Mouse (Mus musculus): ENCODE measurements around the gene Ccdc183. TPM values are rescaled to one million over a fixed set of nuclear protein-coding genes. Genes with fewer than 3 reads are reported as not detected.

The Ccdc183 gene
- polyA plus RNA-seq, 1 experiment from 2014 or later: 0.18 TPM

- ATAC-seq (ENCODE audit: insufficient number of reproducible peaks, insufficient read depth, low FRiP score, low TSS enrichment, low read depth): no peak
- Histone ChIP-seq H3K4me2 (no peak overlapping the region), H3K36me3 (no peaks in the 10 kb centered on the region), H3K4me1 (replicated peaks) (no peaks in the 10 kb centered on the region), H3K9ac (replicated peaks) (no peak overlapping the region), H3K27me3 (no peaks in the 10 kb centered on the region), H3K4me3 (replicated peaks) (no peak overlapping the region), H3K9me3 (no peaks in the 10 kb centered on the region), H3K27ac (no peak overlapping the region)
- WGBS: 45% methylated on average over 1 of the region's 1 CpGs
These were observed 16.6 kb upstream of the Ccdc183 start for GRCm38 (mm10) chr2:25634046-25634445.

- ATAC-seq (ENCODE audit: insufficient number of reproducible peaks, insufficient read depth, low FRiP score, low TSS enrichment, low read depth): no peak
- H3K27me3 ChIP-seq: no peaks in the 10 kb centered on the region
- WGBS: 76% methylated on average over 3 of the region's 3 CpGs
These were observed 16.1 kb upstream of the Ccdc183 start for GRCm38 (mm10) chr2:25633616-25634015.

GRCm38 (mm10) chr2:25628738-25629137 lies 11.3 kb upstream of the Ccdc183 start:
- WGBS: 42% methylated on average over 4 of the region's 4 CpGs
- H3K27ac ChIP-seq: no peak overlapping the region
- no peak for ATAC-seq (ENCODE audit: insufficient number of reproducible peaks, insufficient read depth, low FRiP score, low TSS enrichment, low read depth)

More at GRCm38 (mm10) chr2:25633616-25634015, 16.1 kb upstream of the Ccdc183 start:
- no peak overlapping the region for H3K9ac ChIP-seq (replicated peaks)
- no peak overlapping the region for H3K4me3 ChIP-seq (replicated peaks)
- H3K4me2 ChIP-seq: no peak overlapping the region
- no peaks in the 10 kb centered on the region for H3K4me1 ChIP-seq (replicated peaks)
- H3K27ac ChIP-seq: no peak overlapping the region
- H3K36me3 ChIP-seq: no peaks in the 10 kb centered on the region
- H3K9me3 ChIP-seq: no peaks in the 10 kb centered on the region

GRCm38 (mm10) chr2:25627811-25628210 lies 10.3 kb upstream of the Ccdc183 start, which contains the start of gene Fcna:
Gene Fcna (minus strand): TSS chr2:25628030.
- no peak within 1 kb of the TSS for H3K4me3 ChIP-seq (replicated peaks)
- no peaks in the 10 kb centered on the region for H3K9me3 ChIP-seq
- H3K27ac ChIP-seq: no peak within 1 kb of the TSS
- 66% methylated on average over 6 of the region's 6 CpGs for WGBS
- no peaks in the 10 kb centered on the region for H3K4me1 ChIP-seq (replicated peaks)
- no peak within 1 kb of the TSS for H3K4me2 ChIP-seq
- no peak for ATAC-seq (ENCODE audit: insufficient number of reproducible peaks, insufficient read depth, low FRiP score, low TSS enrichment, low read depth)
- no peak within 1 kb of the TSS for H3K9ac ChIP-seq (replicated peaks)
- no peaks in the 10 kb centered on the region for H3K27me3 ChIP-seq
- no peaks in the 10 kb centered on the region for H3K36me3 ChIP-seq

More at GRCm38 (mm10) chr2:25628738-25629137, 11.3 kb upstream of the Ccdc183 start:
- H3K36me3 ChIP-seq: no peaks in the 10 kb centered on the region
- no peak overlapping the region for H3K4me3 ChIP-seq (replicated peaks)
- no peaks in the 10 kb centered on the region for H3K9me3 ChIP-seq
- H3K4me2 ChIP-seq: no peak overlapping the region
- H3K27me3 ChIP-seq: no peaks in the 10 kb centered on the region
- H3K4me1 ChIP-seq (replicated peaks): no peaks in the 10 kb centered on the region
- H3K9ac ChIP-seq (replicated peaks): no peak overlapping the region

- Histone ChIP-seq H3K4me1 (replicated peaks) (peaks cover 11% of the 10 kb centered on the region), H3K27me3 (0 out of 2 replicates have a peak, but pooled peaks cover 1% of the 10 kb centered on the region), H3K4me3 (replicated peaks) (no peak overlapping the region), H3K9me3 (no peaks in the 10 kb centered on the region), H3K9ac (replicated peaks) (no peak overlapping the region), H3K4me2 (no peak overlapping the region), H3K36me3 (no peaks in the 10 kb centered on the region), H3K27ac (no peak overlapping the region)
- WGBS: 58% methylated on average over 5 of the region's 5 CpGs
- ATAC-seq (ENCODE audit: insufficient number of reproducible peaks, insufficient read depth, low FRiP score, low TSS enrichment, low read depth): no peak
These were observed 8.5 kb upstream of the Ccdc183 start for GRCm38 (mm10) chr2:25625986-25626385.

- H3K27me3 ChIP-seq: peaks cover 40% of the 10 kb centered on the region
- no peaks in the 10 kb centered on the region for H3K36me3 ChIP-seq
- H3K4me1 ChIP-seq (replicated peaks): peaks cover 12% of the 10 kb centered on the region
- peak within 1 kb of the TSS; percentile 66 for H3K27ac ChIP-seq
- peak; percentile 89 for ATAC-seq (ENCODE audit: insufficient number of reproducible peaks, insufficient read depth, low FRiP score, low TSS enrichment, low read depth)
- WGBS: 5% methylated on average over 34 of the region's 34 CpGs
- H3K9me3 ChIP-seq: no peaks in the 10 kb centered on the region
- peak within 1 kb of the TSS; percentile 53 for H3K4me3 ChIP-seq (replicated peaks)
- H3K9ac ChIP-seq (replicated peaks): peak within 1 kb of the TSS; percentile 65
- peak within 1 kb of the TSS; percentile 78 for H3K4me2 ChIP-seq
These were observed 4.0 kb upstream of the Ccdc183 start, which contains the start of gene Tmem141 for GRCm38 (mm10) chr2:25621229-25622200. Gene Tmem141 (minus strand): TSS chr2:25622005.

- H3K9ac ChIP-seq (replicated peaks): no peak overlapping the region; the same call in 1 of the 2 replicates
- no peaks in the 10 kb centered on the region for H3K9me3 ChIP-seq
- ATAC-seq (ENCODE audit: insufficient number of reproducible peaks, insufficient read depth, low FRiP score, low TSS enrichment, low read depth): no peak
- no peak overlapping the region for H3K27ac ChIP-seq
- 86% methylated on average over 4 of the region's 4 CpGs for WGBS
- H3K36me3 ChIP-seq: no peaks in the 10 kb centered on the region
- H3K27me3 ChIP-seq: peaks cover 46% of the 10 kb centered on the region
- H3K4me2 ChIP-seq: peak overlapping the region; percentile 78
- H3K4me1 ChIP-seq (replicated peaks): peaks cover 19% of the 10 kb centered on the region
- no peak overlapping the region; the same call in 1 of the 2 replicates for H3K4me3 ChIP-seq (replicated peaks)
These were observed 3.4 kb upstream of the Ccdc183 start for GRCm38 (mm10) chr2:25620852-25621228.

GRCm38 (mm10) chr2:25620386-25620785 lies 2.9 kb upstream of the Ccdc183 start:
- Histone ChIP-seq H3K27ac (no peak overlapping the region), H3K27me3 (peaks cover 51% of the 10 kb centered on the region), H3K9ac (replicated peaks) (0 out of 2 replicates have a peak overlapping the region, but pooled peaks have one; percentile 8), H3K9me3 (no peaks in the 10 kb centered on the region), H3K36me3 (no peaks in the 10 kb centered on the region), H3K4me2 (no peak overlapping the region), H3K4me3 (replicated peaks) (no peak overlapping the region), H3K4me1 (replicated peaks) (peaks cover 20% of the 10 kb centered on the region)
- 81% methylated on average over 6 of the region's 6 CpGs for WGBS
- ATAC-seq (ENCODE audit: insufficient number of reproducible peaks, insufficient read depth, low FRiP score, low TSS enrichment, low read depth): no peak

- H3K4me1 ChIP-seq (replicated peaks): peaks cover 13% of the 10 kb centered on the region
- peak overlapping the region; percentile 32; the same call in 1 of the 2 replicates for H3K9ac ChIP-seq (replicated peaks)
- H3K4me3 ChIP-seq (replicated peaks): peak overlapping the region; percentile 16
- no peak overlapping the region for H3K27ac ChIP-seq
- peak overlapping the region; percentile 35 for H3K4me2 ChIP-seq
- ATAC-seq (ENCODE audit: insufficient number of reproducible peaks, insufficient read depth, low FRiP score, low TSS enrichment, low read depth): no peak
- no peaks in the 10 kb centered on the region for H3K36me3 ChIP-seq
- H3K27me3 ChIP-seq: peaks cover 88% of the 10 kb centered on the region
- no peaks in the 10 kb centered on the region for H3K9me3 ChIP-seq
- WGBS: 19% methylated on average over 22 of the region's 22 CpGs
These were observed 1.1 kb downstream of the Ccdc183 start for GRCm38 (mm10) chr2:25616398-25616797.

GRCm38 (mm10) chr2:25608671-25609070 lies 8.8 kb downstream of the Ccdc183 start:
- Histone ChIP-seq H3K9me3 (no peaks in the 10 kb centered on the region), H3K4me2 (peak overlapping the region; percentile 61), H3K4me1 (replicated peaks) (peaks cover 17% of the 10 kb centered on the region), H3K27me3 (peaks cover 20% of the 10 kb centered on the region), H3K9ac (replicated peaks) (peak overlapping the region; percentile 94), H3K4me3 (replicated peaks) (peak overlapping the region; percentile 97), H3K36me3 (peaks cover 8% of the 10 kb centered on the region), H3K27ac (peak overlapping the region; percentile 75)
- peak; percentile 27; the same call in 1 of the 2 replicates for ATAC-seq (ENCODE audit: insufficient number of reproducible peaks, insufficient read depth, low FRiP score, low TSS enrichment, low read depth)
- 66% methylated on average over 10 of the region's 10 CpGs for WGBS

All from limb, embryonic 12.5 days (tissue).